Mouse (Mus musculus): ENCODE data around the gene Stk26. TPM values are rescaled to one million over a fixed set of nuclear protein-coding genes. Genes with fewer than 3 reads are reported as not detected.

Stk26 gene
- polyA plus RNA-seq, 1 experiment from 2014 or later = 6.0 TPM

DNA sequence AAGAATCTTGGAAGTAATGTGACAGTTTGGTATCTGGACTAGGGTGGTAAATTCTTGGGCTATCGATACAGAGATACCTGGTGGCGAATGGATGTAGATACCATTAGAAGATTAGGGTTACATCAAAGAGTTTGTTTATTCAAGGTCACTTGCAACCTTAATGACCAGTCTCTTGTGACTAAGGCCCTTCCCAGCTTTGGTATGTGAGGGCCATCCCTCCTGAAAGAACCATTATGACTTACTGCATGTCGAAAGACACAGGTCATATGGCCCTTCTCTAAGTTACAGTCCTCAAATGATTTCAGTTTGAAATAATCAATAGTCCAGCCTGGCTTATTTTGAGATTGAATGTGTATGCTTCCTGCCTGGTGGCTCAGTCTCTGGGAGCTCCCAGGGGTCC is 96.3 kb downstream of the Stk26 start:
- no peaks in the 10 kb centered on the region for H3K4me1 ChIP-seq
- H3K4me3 ChIP-seq = no peak overlapping the region
- H3K36me3 ChIP-seq = no peaks in the 10 kb centered on the region
- no peaks in the 10 kb centered on the region for H3K9me3 ChIP-seq (replicated peaks)
- no peak for ATAC-seq (ENCODE audit: low FRiP score)
- no peak overlapping the region for H3K27ac ChIP-seq
- H3K4me2 ChIP-seq (replicated peaks) = no peak overlapping the region
- no peaks in the 10 kb centered on the region for H3K27me3 ChIP-seq
- 90% methylated on average over 3 of the region's 3 CpGs for WGBS
- no peak overlapping the region for H3K9ac ChIP-seq

DNA sequence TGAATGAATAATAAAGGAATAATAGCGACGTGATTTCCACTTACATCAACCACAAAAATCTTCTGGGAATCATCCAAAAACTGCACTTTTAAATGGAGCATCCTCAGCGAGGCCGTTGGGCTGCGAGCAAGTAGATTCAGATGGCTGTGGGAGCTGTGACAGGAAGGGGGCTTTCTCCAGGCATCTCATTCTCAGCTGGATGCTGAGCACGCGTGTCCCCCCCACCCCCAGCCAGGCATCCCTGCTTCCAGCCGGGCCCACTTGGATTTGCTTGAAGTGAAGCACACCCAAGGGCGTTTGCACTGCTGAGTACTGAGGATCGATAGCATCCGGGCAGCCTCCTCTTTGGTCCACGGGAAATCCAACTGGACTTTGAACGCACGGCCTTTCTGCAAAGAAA is 101.8 kb downstream of the Stk26 start, which contains the start of gene Frmd7:
Gene Frmd7 (minus strand): TSS at position 101 of the 400 bp plus-strand sequence.
- no peak within 1 kb of the TSS for H3K4me3 ChIP-seq
- H3K4me1 ChIP-seq = no peaks in the 10 kb centered on the region
- no peaks in the 10 kb centered on the region for H3K36me3 ChIP-seq
- no peak within 1 kb of the TSS for H3K4me2 ChIP-seq (replicated peaks)
- ATAC-seq (ENCODE audit: low FRiP score) = no peak
- no peaks in the 10 kb centered on the region for H3K27me3 ChIP-seq
- no peaks in the 10 kb centered on the region for H3K9me3 ChIP-seq (replicated peaks)
- no peak within 1 kb of the TSS for H3K27ac ChIP-seq
- WGBS = 74% methylated on average over 14 of the region's 14 CpGs
- no peak within 1 kb of the TSS for H3K9ac ChIP-seq

Other genes with a start within 250 kb of the Stk26 start
- not detected in 2 replicates for gene Frmd7, start 101.7 kb downstream of the Stk26 start, polyA plus RNA-seq (2016; fragmentation: Nextera tagmentation; extraction: Ambion mirVana)
- 26.8 and 29.3 TPM in 2 replicates for gene Rap2c, start 177.0 kb downstream of the Stk26 start, polyA plus RNA-seq (2016; fragmentation: Nextera tagmentation; extraction: Ambion mirVana)

Data from hindbrain, embryonic 12.5 days (tissue).